ENCODE assay signal across 22 mouse cellular contexts in genomic region chr6:115203029-115203428, GRCm38 (mm10). TPM values are rescaled to one million over a fixed set of nuclear protein-coding genes. Genes with fewer than 3 reads are reported as not detected.
DNase-seq lines count a peak whose midpoint lies in the region; ATAC-seq and TF ChIP-seq lines count a peak whose summit lies in the region.
"Had no signal": no experiment of that assay in that cellular context is flagged by ENCODE, and none has a peak within 500 bp of the region (broad histone marks: within the 10 kb centered on the region; RNA-seq: fewer than 3 reads in every experiment).

No protein-coding gene starts in this region.

- no peak overlapping the region for H3K4me2 ChIP-seq in hindbrain, postnatal 0 days (ENCODE audit: low read depth, low read length)
- H3K4me2 ChIP-seq in hindbrain, embryonic 12.5 days (replicated peaks): no peak overlapping the region
- no peak overlapping the region for H3K4me2 ChIP-seq in midbrain, embryonic 13.5 days (replicated peaks)
- H3K4me2 ChIP-seq: embryonic facial prominence, embryonic 13.5 days; hindbrain, embryonic 15.5 days; lung, embryonic 15.5 days; midbrain, embryonic 12.5 days had no signal

- no peak overlapping the region for H3K9ac ChIP-seq in hindbrain, postnatal 0 days (replicated peaks; ENCODE audit: low read length)
- no peak overlapping the region for H3K9ac ChIP-seq in hindbrain, embryonic 12.5 days
- no peak overlapping the region for H3K9ac ChIP-seq in midbrain, embryonic 13.5 days (replicated peaks)
- H3K9ac ChIP-seq: embryonic facial prominence, embryonic 13.5 days; hindbrain, embryonic 15.5 days; lung, embryonic 15.5 days; midbrain, embryonic 12.5 days had no signal

- H3K27me3 ChIP-seq in hindbrain, postnatal 0 days (ENCODE audit: insufficient read depth, low read length): no peaks in the 10 kb centered on the region
- no peaks in the 10 kb centered on the region for H3K27me3 ChIP-seq in hindbrain, embryonic 12.5 days
- H3K27me3 ChIP-seq in midbrain, embryonic 13.5 days: no peaks in the 10 kb centered on the region
- H3K27me3 ChIP-seq: embryonic facial prominence, embryonic 13.5 days; hindbrain, embryonic 15.5 days; lung, embryonic 15.5 days; midbrain, embryonic 12.5 days had no signal

- peak; percentile 27 for DNase-seq in hindbrain, postnatal 0 days (ENCODE audit: low spot score)
- DNase-seq in retina, postnatal 1 day: peak; percentile 24
- DNase-seq in retina, embryonic 14.5 days (ENCODE audit: low spot score): no peak
- DNase-seq in ES-CJ7 (ENCODE audit: low read depth, low spot score): peak; percentile 40
- DNase-seq in induced T-regulatory cell, adult 2 months (ENCODE audit: low read depth): peak; percentile 28
- DNase-seq in adrenal gland, postnatal 36 days: no peak
- DNase-seq: adrenal gland, adult 8-10 months; cerebellum, adult 2 months; gastrocnemius, postnatal 10 days; heart, postnatal 10 days; kidney, adult 2 months; layer of hippocampus, postnatal 36 days; left cerebral cortex, postnatal 4 days; thymus, adult 18-20 months had no signal

- H3K36me3 ChIP-seq in hindbrain, postnatal 0 days (ENCODE audit: insufficient read depth, low read length): no peaks in the 10 kb centered on the region
- H3K36me3 ChIP-seq in hindbrain, embryonic 12.5 days: no peaks in the 10 kb centered on the region
- H3K36me3 ChIP-seq in midbrain, embryonic 13.5 days: no peaks in the 10 kb centered on the region
- H3K36me3 ChIP-seq: embryonic facial prominence, embryonic 13.5 days; hindbrain, embryonic 15.5 days; lung, embryonic 15.5 days; midbrain, embryonic 12.5 days had no signal

- H3K4me3 ChIP-seq in hindbrain, postnatal 0 days (ENCODE audit: low read length): no peak overlapping the region
- no peak overlapping the region for H3K4me3 ChIP-seq in hindbrain, embryonic 12.5 days
- no peak overlapping the region for H3K4me3 ChIP-seq in midbrain, embryonic 13.5 days (replicated peaks)
- H3K4me3 ChIP-seq: embryonic facial prominence, embryonic 13.5 days; hindbrain, embryonic 15.5 days; lung, embryonic 15.5 days; midbrain, embryonic 12.5 days had no signal

- no peak for ATAC-seq in hindbrain, postnatal 0 days
- ATAC-seq in hindbrain, embryonic 12.5 days (ENCODE audit: low FRiP score): no peak
- ATAC-seq in midbrain, embryonic 13.5 days: no peak

- H3K9me3 ChIP-seq in hindbrain, postnatal 0 days (ENCODE audit: low read length): no peaks in the 10 kb centered on the region
- no peaks in the 10 kb centered on the region for H3K9me3 ChIP-seq in hindbrain, embryonic 12.5 days (replicated peaks)
- H3K9me3 ChIP-seq in midbrain, embryonic 13.5 days: no peaks in the 10 kb centered on the region
- H3K9me3 ChIP-seq: embryonic facial prominence, embryonic 13.5 days; hindbrain, embryonic 15.5 days; lung, embryonic 15.5 days; midbrain, embryonic 12.5 days had no signal

- no peaks in the 10 kb centered on the region for H3K4me1 ChIP-seq in hindbrain, postnatal 0 days (ENCODE audit: insufficient read depth, low read length)
- H3K4me1 ChIP-seq in hindbrain, embryonic 12.5 days: no peaks in the 10 kb centered on the region
- H3K4me1 ChIP-seq in midbrain, embryonic 13.5 days (replicated peaks): no peaks in the 10 kb centered on the region
- H3K4me1 ChIP-seq: embryonic facial prominence, embryonic 13.5 days; hindbrain, embryonic 15.5 days; lung, embryonic 15.5 days; midbrain, embryonic 12.5 days had no signal

- no peak overlapping the region for H3K27ac ChIP-seq in hindbrain, postnatal 0 days
- H3K27ac ChIP-seq in hindbrain, embryonic 12.5 days: no peak overlapping the region
- no peak overlapping the region for H3K27ac ChIP-seq in midbrain, embryonic 13.5 days
- H3K27ac ChIP-seq: embryonic facial prominence, embryonic 13.5 days; hindbrain, embryonic 15.5 days; lung, embryonic 15.5 days; midbrain, embryonic 12.5 days had no signal

- 75% methylated on average over 3 of the region's 3 CpGs for WGBS in hindbrain, postnatal 0 days
- 74% methylated on average over 3 of the region's 3 CpGs for WGBS in hindbrain, embryonic 12.5 days
- WGBS in midbrain, embryonic 13.5 days: 78% methylated on average over 3 of the region's 3 CpGs

- peak; percentile 33 for TF ChIP-seq CTCF in hindbrain, postnatal 0 days (IDR thresholded peaks at IDR 0.05; ENCODE audit: low read depth)

RNA-seq across cellular contexts. Expression of gene Gm17482, which starts 24.1 kb away (rescaled TPM):
- total RNA-seq in hindbrain, postnatal 0 days (2014; rRNA removed): not detected in 2 replicates
- not detected in 2 replicates for polyA plus RNA-seq in hindbrain, postnatal 0 days (2015; fragmentation: Nextera tagmentation; extraction: Ambion mirVana)
- not detected in 2 replicates for polyA plus RNA-seq in hindbrain, embryonic 12.5 days (2016; fragmentation: Nextera tagmentation; extraction: Ambion mirVana)
- total RNA-seq in adrenal gland, postnatal 36 days (2021): not detected
- polyA plus RNA-seq in midbrain, embryonic 13.5 days (2015; fragmentation: Nextera tagmentation; extraction: Ambion mirVana): not detected in 2 replicates
- total RNA-seq: adrenal gland, adult 8-10 months; common myeloid progenitor, adult 5-6 weeks; gastrocnemius, postnatal 10 days; heart, postnatal 10 days; layer of hippocampus, postnatal 36 days; left cerebral cortex, postnatal 4 days; liver, adult 2 months had no signal
- polyA plus RNA-seq: cerebellum, adult 2 months; embryonic facial prominence, embryonic 13.5 days; hindbrain, embryonic 15.5 days; kidney, adult 2 months; liver, adult 2 months; lung, embryonic 15.5 days; midbrain, embryonic 12.5 days had no signal

RNA-seq across cellular contexts. Expression of gene Timp4, which starts 49.0 kb away (rescaled TPM):
- total RNA-seq in hindbrain, postnatal 0 days (2014; rRNA removed): 30.4 and 36.0 TPM in 2 replicates
- polyA plus RNA-seq in hindbrain, postnatal 0 days (2015; fragmentation: Nextera tagmentation; extraction: Ambion mirVana): 48.4 and 53.5 TPM in 2 replicates
- 1.4 and 2.2 TPM in 2 replicates for polyA plus RNA-seq in hindbrain, embryonic 12.5 days (2016; fragmentation: Nextera tagmentation; extraction: Ambion mirVana)
- total RNA-seq in adrenal gland, postnatal 36 days (2021): 1 to 10 TPM; 3.9 to 7.5 TPM
- 2.9 and 3.3 TPM in 2 replicates for polyA plus RNA-seq in midbrain, embryonic 13.5 days (2015; fragmentation: Nextera tagmentation; extraction: Ambion mirVana)
- total RNA-seq: common myeloid progenitor, adult 5-6 weeks; liver, adult 2 months had no signal
- polyA plus RNA-seq: liver, adult 2 months had no signal

Comparison
In these comparisons a context has a peak if more than half of its experiments do, and no peak if none do; other contexts are left out.
1. DNase-seq: peak in hindbrain, postnatal 0 days (single experiment), retina, postnatal 1 day (single experiment), ES-CJ7 (single experiment) and induced T-regulatory cell, adult 2 months (single experiment); none in retina, embryonic 14.5 days (single experiment) and adrenal gland, postnatal 36 days (0 of 2).
2. RNA of gene Timp4, which starts 49.0 kb away (polyA plus RNA-seq): 48.4 to 53.5 TPM in hindbrain, postnatal 0 days; 2.9 to 3.3 TPM in midbrain, embryonic 13.5 days and 1.4 to 2.2 TPM in hindbrain, embryonic 12.5 days; every median in the first group is over 10 times any median in the second.